Mouse (Mus musculus) lung, adult 18-20 months (tissue): Measurements from ENCODE around the gene Itga5.

Experiments
- DNase-seq, 2 experiments: peaks; one replicate each; pipeline ENCODE4 v3.0.0; 2022; ENCODE audit warnings: mixed read lengths in 2 of 2

Itga5 gene

GRCm38 (mm10) chr15:103364761-103365160, 1.8 kb downstream of the Itga5 start:
- DNase-seq: no peak

GRCm38 (mm10) chr15:103363809-103364208, 2.8 kb downstream of the Itga5 start:
- no peak for DNase-seq

- no peak for DNase-seq
Measured at GRCm38 (mm10) chr15:103362950-103363349, 3.6 kb downstream of the Itga5 start.

GRCm38 (mm10) chr15:103362333-103362732, 4.2 kb downstream of the Itga5 start:
- no peak for DNase-seq

GRCm38 (mm10) chr15:103361269-103361668, 5.3 kb downstream of the Itga5 start:
- DNase-seq: no peak

- DNase-seq: no peak
Measured at GRCm38 (mm10) chr15:103359869-103360602, 6.5 kb downstream of the Itga5 start.

- no peak for DNase-seq
Measured at GRCm38 (mm10) chr15:103359122-103359510, 7.4 kb downstream of the Itga5 start.

- DNase-seq: no peak
Measured at GRCm38 (mm10) chr15:103358278-103359121, 8.1 kb downstream of the Itga5 start.

- no peak for DNase-seq
Measured at GRCm38 (mm10) chr15:103357817-103358216, 8.7 kb downstream of the Itga5 start.

GRCm38 (mm10) chr15:103356130-103356529, 10.4 kb downstream of the Itga5 start:
- DNase-seq: no peak

- no peak for DNase-seq
Measured at GRCm38 (mm10) chr15:103355420-103355819, 11.1 kb downstream of the Itga5 start.

GRCm38 (mm10) chr15:103354690-103355089, 11.9 kb downstream of the Itga5 start:
- no peak for DNase-seq

GRCm38 (mm10) chr15:103353511-103354256, 12.9 kb downstream of the Itga5 start:
- no peak for DNase-seq

GRCm38 (mm10) chr15:103352856-103353255, 13.7 kb downstream of the Itga5 start:
- DNase-seq: no peak

GRCm38 (mm10) chr15:103347275-103347684, 19.3 kb downstream of the Itga5 start:
- DNase-seq: peak; percentile 64 to 72

- DNase-seq: no peak
Measured at GRCm38 (mm10) chr15:103345789-103346188, 20.8 kb downstream of the Itga5 start.

GRCm38 (mm10) chr15:103343556-103343955, 23.0 kb downstream of the Itga5 start:
- no peak for DNase-seq

GRCm38 (mm10) chr15:103343008-103343407, 23.6 kb downstream of the Itga5 start:
- no peak for DNase-seq

- DNase-seq: peak; percentile 63 to 76
Measured at GRCm38 (mm10) chr15:103342415-103342814, 24.1 kb downstream of the Itga5 start.

GRCm38 (mm10) chr15:103341547-103341946, 25.0 kb downstream of the Itga5 start:
- DNase-seq: no peak

- DNase-seq: no peak
Measured at GRCm38 (mm10) chr15:103340786-103341185, 25.8 kb downstream of the Itga5 start.

GRCm38 (mm10) chr15:103339961-103340337, 26.6 kb downstream of the Itga5 start, which contains the start of gene Zfp385a:
Zfp385a (minus strand) TSS chr15:103340093.
- DNase-seq: no peak
